Mouse (Mus musculus): ENCODE data around the gene Rpl23a.

The Rpl23a gene

GRCm38 (mm10) chr11:78182961-78183844 is at the start of gene Rpl23a:
Gene Rpl23a (minus strand): TSS chr11:78183584.
- DNase-seq (ENCODE audit: low spot score in 2 of 2): peak in 1 of 2 experiments; percentile 73

GRCm38 (mm10) chr11:78231518-78231917 is 48.1 kb upstream of the Rpl23a start:
- DNase-seq (ENCODE audit: low spot score in 2 of 2): no peak

GRCm38 (mm10) chr11:78223586-78223985 is 40.2 kb upstream of the Rpl23a start:
- no peak for DNase-seq (ENCODE audit: low spot score in 2 of 2)

- no peak for DNase-seq (ENCODE audit: low spot score in 2 of 2)
Observed at GRCm38 (mm10) chr11:78215709-78216317, 32.4 kb upstream of the Rpl23a start.

- no peak for DNase-seq (ENCODE audit: low spot score in 2 of 2)
Observed at GRCm38 (mm10) chr11:78213086-78213817, 29.9 kb upstream of the Rpl23a start.

- DNase-seq (ENCODE audit: low spot score in 2 of 2): no peak
Observed at GRCm38 (mm10) chr11:78211513-78211912, 28.1 kb upstream of the Rpl23a start.

- no peak for DNase-seq (ENCODE audit: low spot score in 2 of 2)
Observed at GRCm38 (mm10) chr11:78210615-78211014, 27.2 kb upstream of the Rpl23a start.

GRCm38 (mm10) chr11:78209886-78210285 is 26.5 kb upstream of the Rpl23a start:
- DNase-seq (ENCODE audit: low spot score in 2 of 2): no peak

- DNase-seq (ENCODE audit: low spot score in 2 of 2): no peak
Observed at GRCm38 (mm10) chr11:78207190-78207589, 23.8 kb upstream of the Rpl23a start.

GRCm38 (mm10) chr11:78205361-78206206 is 22.2 kb upstream of the Rpl23a start:
- no peak for DNase-seq (ENCODE audit: low spot score in 2 of 2)

- DNase-seq (ENCODE audit: low spot score in 2 of 2): no peak
Observed at GRCm38 (mm10) chr11:78204287-78204686, 20.9 kb upstream of the Rpl23a start.

- DNase-seq (ENCODE audit: low spot score in 2 of 2): no peak
Observed at GRCm38 (mm10) chr11:78202372-78202771, 19.0 kb upstream of the Rpl23a start.

GRCm38 (mm10) chr11:78195101-78195863 is 11.9 kb upstream of the Rpl23a start:
- DNase-seq (ENCODE audit: low spot score in 2 of 2): no peak

GRCm38 (mm10) chr11:78194411-78195100 is 11.2 kb upstream of the Rpl23a start:
- DNase-seq (ENCODE audit: low spot score in 2 of 2): no peak

- DNase-seq (ENCODE audit: low spot score in 2 of 2): no peak
Observed at GRCm38 (mm10) chr11:78193113-78193512, 9.7 kb upstream of the Rpl23a start, which contains the start of gene Proca1. Gene Proca1 (plus strand): TSS chr11:78193392.

- no peak for DNase-seq (ENCODE audit: low spot score in 2 of 2)
Observed at GRCm38 (mm10) chr11:78190041-78190440, 6.7 kb upstream of the Rpl23a start.

- DNase-seq (ENCODE audit: low spot score in 2 of 2): peak; percentile 53 to 81
Observed at GRCm38 (mm10) chr11:78189234-78190040, 6.1 kb upstream of the Rpl23a start.

- DNase-seq (ENCODE audit: low spot score in 2 of 2): peak; percentile 65 to 80
Observed at GRCm38 (mm10) chr11:78188331-78189233, 5.2 kb upstream of the Rpl23a start, which contains the start of gene Rab34. Gene Rab34 (plus strand): TSS chr11:78188430.
